Mouse (Mus musculus): ENCODE results near the gene Abcc6.
"Not testable (repeated sequence)": the region's sequence is repeated elsewhere in the genome, so short reads cannot be mapped to it uniquely, and the experiment has no call there.

Gene Abcc6

DNA sequence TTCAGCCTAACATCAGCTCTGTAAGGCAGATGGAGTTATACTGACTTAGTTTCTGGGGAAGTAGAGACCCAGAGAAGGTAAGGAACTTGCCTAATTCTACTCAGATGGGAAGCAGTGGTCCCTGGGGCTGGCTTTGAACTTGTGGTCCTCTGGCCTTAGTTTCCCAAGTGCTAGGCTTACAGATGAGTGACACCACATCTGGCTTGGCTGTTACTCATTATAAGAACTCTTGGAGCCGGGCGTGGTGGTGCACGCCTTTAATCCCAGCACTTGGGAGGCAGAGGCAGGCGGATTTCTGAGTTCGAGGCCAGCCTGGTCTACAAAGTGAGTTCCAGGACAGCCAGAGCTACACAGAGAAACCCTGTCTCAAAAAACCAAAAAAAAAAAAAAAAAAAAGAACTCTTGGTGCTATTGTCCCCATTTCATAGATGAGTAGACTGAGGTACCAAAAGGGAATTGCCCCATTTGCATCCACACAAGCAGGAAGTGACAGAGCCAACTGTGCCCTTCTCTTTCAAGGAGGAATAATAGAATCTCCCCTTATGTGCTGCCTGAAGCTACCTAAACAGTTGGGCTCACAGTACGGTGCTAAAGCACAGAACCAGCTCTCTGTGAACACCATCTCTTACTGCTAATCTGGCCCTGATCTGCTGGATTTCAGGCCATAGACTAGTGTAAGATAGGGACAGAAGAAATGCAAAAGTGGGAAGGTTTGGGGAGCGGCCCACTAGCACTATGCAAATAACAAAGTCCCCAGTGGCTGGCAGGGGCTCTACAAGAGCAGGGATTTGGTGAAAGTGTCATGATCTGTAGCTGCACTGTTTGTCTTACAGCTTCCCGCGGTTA is 580 bp downstream of the Abcc6 start:
- in situ Hi-C loops (cut with MboI; ENCODE audit: low sequenced_read_pairs) = no loop called here

DNA sequence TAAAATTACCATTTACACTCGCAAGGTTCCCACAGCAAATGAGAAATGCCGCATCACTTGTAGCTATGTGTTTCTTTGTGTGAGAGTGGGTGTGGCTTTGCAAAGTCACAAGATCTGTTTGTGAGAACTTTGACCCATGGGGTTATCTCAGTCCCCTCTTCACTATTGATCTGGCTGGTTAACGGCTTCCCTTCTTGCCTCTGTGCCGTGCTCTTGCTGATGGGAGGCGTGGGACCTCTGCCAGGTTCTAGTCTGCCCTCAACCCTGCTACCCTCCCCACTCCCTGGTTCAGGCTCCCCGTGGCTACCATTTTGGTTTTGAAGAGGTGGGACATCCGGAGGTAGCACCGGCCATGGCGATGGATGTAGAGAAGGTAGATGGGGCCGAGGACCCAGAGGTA is 1.4 kb downstream of the Abcc6 start:
- in situ Hi-C loops (cut with MboI; ENCODE audit: low sequenced_read_pairs) = no loop called here

DNA sequence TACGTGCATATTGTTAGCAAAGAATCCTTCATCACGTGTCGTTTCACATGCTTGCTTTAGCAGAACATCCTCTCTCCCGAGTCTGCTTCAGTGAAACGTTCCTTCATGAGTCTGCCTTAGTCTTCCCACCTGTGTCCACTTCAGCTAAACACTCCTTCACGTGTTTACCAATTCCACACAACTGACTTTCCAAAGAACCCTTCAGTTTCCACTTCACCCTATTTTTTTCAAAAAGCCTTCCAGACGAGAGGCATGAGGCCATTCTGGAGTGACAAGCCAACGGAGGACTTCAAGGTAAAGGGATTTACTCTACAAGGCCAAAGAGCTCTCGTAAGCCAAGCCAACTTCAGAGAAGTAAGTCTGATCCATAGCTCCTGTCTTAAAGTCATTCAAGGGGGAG is 4.7 kb downstream of the Abcc6 start:
- in situ Hi-C loops (cut with MboI; ENCODE audit: low sequenced_read_pairs) = no loop called here

DNA sequence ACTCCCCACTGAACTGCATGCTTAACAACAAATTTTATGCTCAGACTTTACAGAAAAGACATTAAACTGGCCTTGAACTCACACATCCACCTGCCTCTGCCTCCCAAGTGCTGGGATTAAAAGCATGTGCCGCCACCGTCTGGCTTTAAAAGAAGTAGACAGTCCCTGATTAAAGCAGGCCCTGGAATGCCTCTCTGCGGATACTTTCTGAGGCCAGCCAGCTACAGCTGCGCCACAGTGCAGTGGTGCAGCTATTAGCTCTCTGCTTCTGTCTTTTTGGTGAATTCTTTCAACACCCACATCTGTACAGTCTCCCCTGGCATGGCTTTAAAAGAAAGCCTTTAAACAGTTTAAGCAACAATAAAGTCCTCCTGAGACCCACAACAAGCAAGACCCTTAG is 8.2 kb downstream of the Abcc6 start:
- in situ Hi-C loops (cut with MboI; ENCODE audit: low sequenced_read_pairs) = no loop called here

DNA sequence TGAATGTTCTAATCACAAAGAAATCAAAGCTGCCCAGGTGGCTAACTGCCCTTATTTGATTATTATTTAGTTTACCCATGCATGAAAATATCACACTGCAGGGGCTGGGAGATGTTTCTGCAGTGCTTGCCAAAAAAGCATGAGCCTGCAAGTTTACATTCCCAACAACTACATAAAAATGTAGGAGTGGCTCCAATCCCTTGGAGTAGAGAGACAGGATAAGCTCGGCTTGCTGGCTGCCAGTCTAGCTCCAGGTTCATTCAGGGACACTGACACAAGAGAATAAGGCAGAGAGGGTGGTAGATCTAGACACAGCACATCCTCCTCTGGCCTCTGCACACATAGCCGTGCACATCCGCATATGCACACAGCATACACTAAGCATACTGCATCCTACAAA is 10.5 kb downstream of the Abcc6 start:
- in situ Hi-C loops (cut with MboI; ENCODE audit: low sequenced_read_pairs) = no loop called here

DNA sequence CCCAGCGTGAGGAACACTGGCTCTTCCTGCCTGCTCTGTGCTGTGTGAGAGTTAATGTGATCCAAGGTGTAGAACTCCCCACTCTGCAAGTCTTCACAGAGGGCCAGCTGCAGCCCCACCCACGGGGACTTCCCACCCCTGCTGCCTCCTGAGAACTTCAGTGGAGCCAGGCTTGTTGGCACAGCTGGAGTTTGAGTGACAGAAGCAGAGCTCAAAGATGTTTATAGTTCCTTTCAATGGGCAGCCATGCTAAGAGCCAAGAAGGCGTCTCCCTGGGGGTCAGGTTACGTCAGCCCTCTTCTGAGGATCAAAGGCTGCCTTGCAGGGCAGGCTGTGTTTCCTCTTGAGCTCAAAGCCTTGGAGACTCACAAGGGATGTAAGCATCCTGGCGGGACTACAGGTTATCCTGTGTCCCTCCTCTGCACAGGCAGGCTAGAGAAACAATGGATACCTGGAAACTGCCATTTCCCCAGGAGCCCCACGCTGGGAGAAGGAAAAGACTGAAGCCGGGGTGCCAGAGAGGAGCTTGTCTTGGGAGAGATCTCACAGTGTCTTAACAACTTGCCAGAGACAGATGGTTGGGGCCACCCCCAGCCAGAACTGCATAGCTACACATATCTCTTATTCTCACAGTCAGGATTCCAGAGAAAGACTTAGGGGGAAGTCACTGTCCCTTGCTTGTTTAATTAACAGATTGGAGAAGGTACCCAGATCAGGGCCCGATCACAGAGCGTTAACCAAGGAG is 16.7 kb downstream of the Abcc6 start:
- in situ Hi-C loops (cut with MboI; ENCODE audit: low sequenced_read_pairs) = no loop called here

DNA sequence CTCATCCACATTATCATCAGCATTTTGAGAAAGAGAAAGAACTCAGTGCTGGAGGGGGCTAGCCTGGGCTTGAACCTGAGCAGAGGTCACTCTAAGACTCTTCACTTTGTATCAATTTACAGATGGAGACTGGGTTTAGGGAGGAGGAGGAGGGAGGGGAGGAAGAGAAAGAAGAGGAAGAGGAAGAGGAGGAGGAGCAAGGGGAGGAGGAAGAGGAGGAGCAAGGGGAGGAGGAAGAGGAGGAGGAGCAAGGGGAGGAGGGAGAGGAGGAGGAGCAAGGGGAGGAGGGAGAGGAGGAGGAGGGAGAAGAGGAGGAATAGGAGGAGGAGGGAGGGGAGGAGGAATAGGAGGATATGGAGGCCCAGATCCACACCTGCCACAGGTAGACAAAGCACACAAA is 18.0 kb downstream of the Abcc6 start:
- in situ Hi-C loops (cut with MboI; ENCODE audit: low sequenced_read_pairs) = no loop called here

DNA sequence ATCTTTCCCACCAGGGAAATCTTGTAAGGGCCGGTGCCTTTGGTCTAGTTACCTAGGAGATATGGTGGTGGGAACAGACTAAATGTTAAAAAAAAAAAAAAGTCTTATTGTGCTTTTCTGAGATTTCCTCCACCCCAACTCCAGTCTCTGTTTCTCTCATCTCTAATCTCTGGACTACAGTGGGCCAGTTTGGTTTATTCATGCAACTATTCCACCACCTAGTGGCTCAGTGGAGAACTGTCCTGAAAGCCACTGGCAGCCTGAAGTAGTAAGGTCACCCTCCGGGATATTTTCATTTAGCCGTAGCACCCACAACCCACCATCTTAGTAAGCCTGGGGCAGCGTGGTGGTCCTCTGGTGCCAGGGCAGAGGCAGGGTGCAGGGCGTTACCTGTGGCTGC is 20.5 kb downstream of the Abcc6 start:
- in situ Hi-C loops (cut with MboI; ENCODE audit: low sequenced_read_pairs) = no loop called here

DNA sequence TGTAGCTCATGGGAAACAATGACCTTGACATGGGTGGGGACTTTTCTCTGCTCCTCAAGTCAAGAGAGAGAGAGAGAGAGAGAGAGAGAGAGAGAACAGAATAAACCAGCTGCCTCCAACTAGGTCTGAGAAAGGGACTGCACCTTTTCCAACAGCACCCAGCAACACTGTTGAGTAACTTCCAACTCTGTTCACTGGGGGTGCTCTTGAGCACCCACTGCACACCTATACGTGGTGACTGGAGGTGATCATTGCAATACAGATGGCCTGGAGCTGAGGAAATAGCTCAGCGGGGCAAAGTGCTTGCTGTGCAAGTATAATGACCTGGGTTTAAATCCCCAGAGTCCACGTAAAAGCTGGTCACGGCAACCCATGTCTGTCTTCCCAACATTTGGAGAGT is 27.4 kb downstream of the Abcc6 start:
- in situ Hi-C loops (cut with MboI; ENCODE audit: low sequenced_read_pairs) = no loop called here

DNA sequence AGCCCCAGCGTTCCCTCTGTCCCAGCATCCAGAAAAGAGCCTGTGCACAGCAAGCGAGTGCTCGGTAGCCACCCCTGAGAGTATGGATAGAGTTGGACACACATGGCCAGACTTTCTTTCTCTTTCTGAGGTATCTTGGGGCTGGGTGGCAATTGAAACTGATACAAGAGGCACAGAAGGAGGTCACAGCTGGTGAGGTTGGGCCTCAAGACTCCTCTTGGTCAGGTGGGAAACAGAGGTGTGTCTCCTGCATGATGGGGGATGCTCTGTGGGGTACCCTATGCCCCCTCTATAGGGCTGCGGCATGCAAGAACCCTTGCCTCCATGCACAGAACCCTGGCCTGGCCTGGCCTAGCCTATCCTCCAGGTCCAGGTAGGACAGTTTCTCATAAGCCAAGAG is 29.5 kb downstream of the Abcc6 start:
- in situ Hi-C loops (cut with MboI; ENCODE audit: low sequenced_read_pairs) = no loop called here

DNA sequence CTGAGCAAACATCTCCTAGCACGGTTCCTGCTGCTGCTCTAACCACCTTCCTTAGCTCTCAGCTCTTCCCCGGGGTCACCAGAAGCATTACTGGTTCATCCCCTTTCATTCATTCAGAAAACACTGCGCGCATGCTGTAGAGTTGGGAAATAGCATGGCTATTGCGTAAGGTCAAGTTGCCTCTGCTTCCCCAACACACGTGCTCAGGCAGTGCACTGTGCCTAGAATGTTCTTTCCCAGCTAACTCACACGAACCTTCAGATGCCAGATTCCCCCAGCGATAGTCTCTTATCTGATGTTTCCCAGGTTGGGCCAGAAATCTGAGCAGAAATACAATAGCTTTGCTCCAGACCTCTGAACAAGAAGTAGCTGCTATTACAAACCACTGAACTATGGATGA is 37.6 kb downstream of the Abcc6 start:
- in situ Hi-C loops (cut with MboI; ENCODE audit: low sequenced_read_pairs) = no loop called here

DNA sequence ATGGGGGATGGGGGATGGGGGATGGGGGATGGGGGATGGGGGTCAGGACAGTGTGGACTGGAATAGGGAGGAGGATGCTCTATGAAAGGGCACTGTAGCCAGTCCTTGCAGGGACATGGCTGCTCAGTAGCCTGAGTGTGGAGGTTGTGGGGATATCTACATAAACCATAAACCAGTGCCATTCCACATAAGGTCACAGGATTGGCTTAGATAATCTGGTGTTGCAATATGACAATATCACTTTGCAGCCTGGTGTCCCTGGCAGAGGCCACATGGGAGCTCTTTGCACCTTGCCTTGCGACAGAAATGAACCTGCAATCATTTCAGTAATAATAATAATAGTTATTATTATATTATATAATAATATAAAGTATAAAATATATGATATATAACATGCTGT is 41.8 kb downstream of the Abcc6 start:
- in situ Hi-C loops (cut with MboI; ENCODE audit: low sequenced_read_pairs) = no loop called here

DNA sequence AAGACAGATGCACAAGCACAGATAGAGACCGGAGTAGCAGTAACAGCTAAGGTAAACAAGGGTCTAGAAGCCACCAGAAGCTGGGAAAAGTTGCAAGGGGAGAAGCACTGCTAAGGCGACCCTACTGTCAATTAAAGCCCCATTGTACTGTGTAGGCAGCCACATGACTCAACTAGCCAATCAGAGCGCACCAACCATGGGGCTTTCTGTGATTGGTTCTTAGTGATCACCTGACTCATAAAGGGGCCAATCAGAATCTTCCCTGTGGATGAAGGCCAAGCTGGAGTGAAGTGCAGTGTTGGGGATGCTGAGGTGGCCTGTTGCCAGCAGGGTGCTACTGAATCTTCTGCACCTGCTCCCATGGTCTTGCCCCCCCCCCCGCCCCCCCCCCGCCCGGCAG is 43.2 kb downstream of the Abcc6 start:
- in situ Hi-C loops (cut with MboI; ENCODE audit: low sequenced_read_pairs) = no loop called here

DNA sequence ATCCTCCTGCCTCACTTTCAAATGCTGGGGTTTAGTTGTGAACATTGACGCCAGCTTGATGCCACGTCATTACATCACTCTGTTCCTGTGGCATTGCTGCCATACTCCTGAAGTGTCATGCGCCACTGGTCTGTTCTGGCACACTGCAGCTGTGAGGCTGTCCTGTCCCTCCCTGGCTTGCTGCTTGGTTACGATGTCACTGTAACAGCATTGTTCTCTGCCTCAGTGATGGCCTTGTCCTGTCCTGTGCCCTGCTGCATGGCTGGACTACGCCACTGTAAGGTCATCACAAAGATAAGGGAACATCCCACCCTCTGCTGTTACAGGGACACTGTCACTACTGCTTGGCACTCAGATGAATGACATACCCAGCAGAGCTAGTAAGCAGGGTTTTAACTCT is 48.5 kb downstream of the Abcc6 start:
- in situ Hi-C loops (cut with MboI; ENCODE audit: low sequenced_read_pairs) = no loop called here

DNA sequence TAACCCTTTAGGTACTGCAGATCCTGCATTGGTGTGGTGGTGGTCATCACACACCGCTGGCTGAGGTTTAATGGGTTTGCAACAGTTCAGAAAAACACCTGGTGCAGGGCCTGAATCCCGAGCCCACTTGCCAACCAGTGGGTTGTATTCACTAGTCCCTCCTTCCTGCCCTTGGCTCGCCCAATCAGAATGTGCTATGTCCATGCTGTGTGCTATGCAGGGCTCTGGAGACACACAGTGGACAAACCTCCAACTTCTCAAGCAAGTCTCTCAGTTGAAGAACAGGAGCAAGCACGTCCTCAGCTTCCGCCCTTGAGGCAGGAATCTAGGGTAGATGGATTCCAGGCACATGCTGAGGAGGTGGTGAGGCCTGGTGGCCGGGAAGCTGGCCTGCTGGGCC is 55.6 kb downstream of the Abcc6 start:
- in situ Hi-C loops (cut with MboI; ENCODE audit: low sequenced_read_pairs) = no loop called here

DNA sequence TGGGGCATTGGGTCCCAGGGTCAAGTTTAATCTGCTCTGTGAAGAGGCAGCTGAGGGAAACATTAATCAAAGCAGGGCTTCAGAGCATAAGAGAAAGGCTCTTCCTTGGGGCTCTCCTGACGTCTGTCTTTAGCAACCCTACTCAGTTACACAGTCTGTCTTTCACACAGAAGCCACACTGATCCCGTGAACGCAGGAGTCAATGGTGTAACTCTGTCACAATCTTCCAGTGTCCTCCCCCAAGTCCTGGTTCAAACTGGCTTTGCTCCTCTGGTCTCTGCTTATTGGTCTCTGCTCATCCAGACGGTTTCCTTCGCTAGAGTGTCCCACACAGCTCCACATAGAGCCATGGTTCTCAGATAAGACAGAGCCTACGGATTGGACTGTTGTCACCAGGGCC is 56.0 kb downstream of the Abcc6 start:
- in situ Hi-C loops (cut with MboI; ENCODE audit: low sequenced_read_pairs) = no loop called here

DNA sequence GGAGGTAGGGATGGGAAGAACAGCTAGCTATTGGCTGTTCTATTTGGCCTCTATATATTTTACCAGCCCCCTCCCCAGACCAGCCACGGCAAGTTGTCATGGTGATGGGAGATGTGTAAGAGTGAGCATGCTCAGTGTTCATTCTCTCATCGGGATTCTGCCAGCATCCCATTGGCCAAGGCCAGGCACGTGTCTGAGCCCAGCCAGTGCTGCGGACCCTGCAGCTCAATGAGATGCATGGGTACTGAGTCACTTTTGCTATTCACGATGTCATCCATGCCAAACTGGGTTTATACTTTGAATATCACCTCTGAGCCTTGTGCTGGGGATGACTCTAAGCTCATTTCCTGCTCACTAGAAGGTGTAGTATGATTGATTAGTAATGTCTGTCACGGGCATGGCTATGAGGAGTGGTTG is 56.8 kb downstream of the Abcc6 start:
- in situ Hi-C loops (cut with MboI; ENCODE audit: low sequenced_read_pairs) = no loop called here

DNA sequence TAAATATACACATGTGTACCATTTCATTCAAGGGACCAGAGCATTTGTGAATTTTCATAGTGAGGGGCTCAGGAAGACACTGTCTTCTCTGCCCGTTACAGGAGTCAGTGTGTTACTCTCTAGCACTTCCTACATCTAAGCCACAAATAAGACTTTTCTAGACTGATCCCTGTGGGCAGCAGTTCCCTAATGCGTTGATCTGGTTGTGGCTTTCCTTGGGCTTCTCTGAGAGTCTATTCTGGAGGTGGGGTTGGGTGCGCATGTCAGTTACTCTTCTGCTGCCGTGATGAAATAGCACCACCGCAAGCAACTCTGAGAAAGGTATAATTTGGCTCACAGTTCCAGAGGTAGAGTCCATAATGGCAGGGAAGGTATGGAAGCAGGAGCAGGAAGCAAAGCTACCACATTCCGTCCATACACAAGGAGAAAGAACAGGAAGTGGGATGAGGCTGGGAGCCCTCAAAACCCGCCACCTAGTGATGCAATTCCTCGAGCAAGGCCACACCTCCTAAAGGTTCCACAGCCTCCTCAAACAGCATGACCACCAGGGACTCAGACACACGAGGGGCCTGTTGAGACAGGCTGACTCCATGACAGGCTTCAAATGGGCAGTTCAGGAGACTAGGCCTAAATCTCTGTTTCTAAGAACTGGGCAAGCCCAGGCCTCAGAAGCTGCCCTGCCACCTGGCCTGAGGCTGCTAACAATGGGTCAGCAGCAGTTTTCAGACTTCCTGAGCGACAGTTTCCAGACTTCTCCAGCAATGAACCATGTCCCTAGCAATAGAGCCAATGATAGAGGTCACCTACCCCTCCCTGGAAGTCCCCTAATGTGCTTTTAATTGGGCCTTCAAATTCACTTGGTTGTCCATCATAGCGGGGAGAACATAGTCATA is 58.0 kb downstream of the Abcc6 start:
- in situ Hi-C loops (cut with MboI; ENCODE audit: low sequenced_read_pairs) = no loop called here

DNA sequence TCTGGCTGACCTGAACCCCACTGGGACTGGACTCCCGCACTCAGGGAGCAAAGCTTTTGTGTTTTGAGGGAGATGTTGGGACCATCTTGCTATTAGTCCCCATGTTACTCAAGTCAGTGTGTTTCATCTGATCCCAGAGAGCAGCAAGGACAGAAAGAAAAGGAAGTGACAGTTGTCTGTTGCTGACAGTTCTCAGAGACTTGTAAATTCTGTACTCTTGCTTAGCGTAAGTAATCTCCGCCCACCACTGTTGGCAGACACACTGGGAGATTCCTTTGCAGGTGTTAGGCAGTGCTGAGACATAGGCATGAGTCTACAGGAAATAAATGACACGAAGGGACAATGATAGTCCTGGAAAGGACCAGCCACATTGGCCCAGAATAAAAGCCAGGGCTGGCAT is 73.5 kb downstream of the Abcc6 start:
- in situ Hi-C loops (cut with MboI; ENCODE audit: low sequenced_read_pairs) = no loop called here

DNA sequence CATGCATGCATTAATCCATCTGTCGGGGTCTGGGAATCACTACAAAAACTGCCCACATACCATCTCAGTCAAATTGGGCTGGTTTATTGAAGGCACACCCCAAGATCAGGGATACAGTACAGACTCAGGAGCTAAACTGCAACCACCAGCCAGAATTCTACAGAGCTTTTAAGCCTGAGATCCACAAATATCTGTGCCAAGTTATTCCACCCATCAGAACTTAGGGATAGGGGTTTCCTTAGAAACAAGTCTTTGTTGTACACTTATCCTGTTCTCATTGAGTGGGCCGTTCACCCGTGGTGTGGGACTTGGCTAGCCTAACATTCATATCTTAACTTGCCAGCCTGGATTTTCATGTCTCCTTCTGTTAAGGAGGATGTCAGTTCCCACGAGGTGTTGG is 81.0 kb downstream of the Abcc6 start:
- in situ Hi-C loops (cut with MboI; ENCODE audit: low sequenced_read_pairs) = no loop called here

DNA sequence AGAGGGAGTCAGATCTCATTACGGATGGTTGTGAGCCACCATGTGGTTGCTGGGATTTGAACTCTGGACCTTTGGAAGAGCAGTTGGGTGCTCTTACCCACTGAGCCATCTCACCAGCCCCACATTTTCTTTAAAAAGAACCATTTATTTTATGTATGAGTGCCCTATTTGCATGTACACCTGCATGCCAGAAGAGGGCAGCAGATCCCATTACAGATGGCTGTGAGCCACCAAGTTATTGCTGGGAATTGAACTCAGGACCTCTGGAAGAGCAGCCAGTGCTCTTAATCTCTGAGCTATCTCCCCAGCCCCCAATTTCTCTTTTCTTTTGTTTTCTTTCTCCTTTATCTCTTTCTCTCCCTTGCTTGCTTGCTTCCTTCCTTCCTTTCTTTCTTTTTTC is 86.8 kb downstream of the Abcc6 start:
- in situ Hi-C loops (cut with MboI; ENCODE audit: low sequenced_read_pairs) = not testable (repeated sequence)

DNA sequence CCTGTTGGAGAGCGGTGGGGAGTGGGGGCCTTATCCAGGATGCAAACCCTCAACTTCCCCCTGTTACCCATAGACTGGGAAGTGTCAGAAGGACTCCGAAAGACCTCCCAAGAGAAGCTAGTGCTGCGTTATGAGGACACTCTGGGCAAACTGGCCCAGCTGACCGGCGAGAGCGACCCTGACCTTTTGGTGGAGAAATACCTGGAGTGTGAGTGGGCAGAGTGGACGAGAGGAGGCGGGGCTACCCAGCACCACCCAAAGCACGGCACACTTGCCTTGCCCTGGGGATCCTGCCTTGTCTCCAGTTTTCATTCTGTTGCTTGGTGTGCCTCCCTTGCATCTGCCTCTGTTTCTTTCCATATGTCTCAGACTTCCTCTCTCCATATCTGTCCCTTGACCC is 88.1 kb downstream of the Abcc6 start:
- in situ Hi-C loops (cut with MboI; ENCODE audit: low sequenced_read_pairs) = no loop called here
